Mouse (Mus musculus): ENCODE results near the gene Gm20696.

The Gm20696 gene

GRCm38 (mm10) chr6:99666318-99667171 lies at the start of gene Gm20696, which contains the start of gene Eif4e3:
Gene Gm20696, minus strand, starts transcription at chr6:99666797.
Gene Eif4e3, minus strand, starts transcription at chr6:99666771.
- peak; percentile 49 to 55 for DNase-seq

- DNase-seq, result no peak
Observed at GRCm38 (mm10) chr6:99715913-99716312, 49.3 kb upstream of the Gm20696 start.

- no peak for DNase-seq
Observed at GRCm38 (mm10) chr6:99715191-99715590, 48.6 kb upstream of the Gm20696 start.

- DNase-seq, result no peak
Observed at GRCm38 (mm10) chr6:99713256-99713655, 46.7 kb upstream of the Gm20696 start.

GRCm38 (mm10) chr6:99711576-99712101 lies 45.0 kb upstream of the Gm20696 start:
- no peak for DNase-seq

GRCm38 (mm10) chr6:99700484-99700883 lies 33.9 kb upstream of the Gm20696 start:
- DNase-seq, result no peak

GRCm38 (mm10) chr6:99692916-99693841 lies 26.6 kb upstream of the Gm20696 start:
- DNase-seq, result no peak

- DNase-seq, result no peak
Observed at GRCm38 (mm10) chr6:99692206-99692915, 25.8 kb upstream of the Gm20696 start, which contains the start of gene Gpr27. Gene Gpr27, plus strand, starts transcription at chr6:99692679.

- no peak for DNase-seq
Observed at GRCm38 (mm10) chr6:99691666-99692205, 25.1 kb upstream of the Gm20696 start.

- no peak for DNase-seq
Observed at GRCm38 (mm10) chr6:99688513-99688912, 21.9 kb upstream of the Gm20696 start.

GRCm38 (mm10) chr6:99684899-99685298 lies 18.3 kb upstream of the Gm20696 start:
- DNase-seq, result no peak

- no peak for DNase-seq
Observed at GRCm38 (mm10) chr6:99683974-99684373, 17.4 kb upstream of the Gm20696 start.

- no peak for DNase-seq
Observed at GRCm38 (mm10) chr6:99678108-99678507, 11.5 kb upstream of the Gm20696 start.

- DNase-seq, result no peak
Observed at GRCm38 (mm10) chr6:99677325-99677724, 10.7 kb upstream of the Gm20696 start.

- no peak for DNase-seq
Observed at GRCm38 (mm10) chr6:99674482-99674881, 7.9 kb upstream of the Gm20696 start.

GRCm38 (mm10) chr6:99671768-99672167 lies 5.2 kb upstream of the Gm20696 start:
- no peak for DNase-seq

GRCm38 (mm10) chr6:99670481-99671119 lies 4.0 kb upstream of the Gm20696 start:
- DNase-seq, result peak; percentile 40 to 53

GRCm38 (mm10) chr6:99669481-99670325 lies 3.1 kb upstream of the Gm20696 start:
- DNase-seq, result no peak

- no peak for DNase-seq
Observed at GRCm38 (mm10) chr6:99667290-99667689, 693 bp upstream of the Gm20696 start.

GRCm38 (mm10) chr6:99665457-99666317 lies 910 bp downstream of the Gm20696 start:
- DNase-seq, result no peak

All from lung, adult 18-20 months (tissue).